Mouse (Mus musculus): ENCODE measurements around the gene Sirt3.
"Not testable (repeated sequence)": the region's sequence is repeated elsewhere in the genome, so short reads cannot be mapped to it uniquely, and the experiment has no call there.

Sirt3 gene

GRCm38 (mm10) chr7:140894611-140895010 is 12.5 kb upstream of the Sirt3 start:
- no peak for DNase-seq

GRCm38 (mm10) chr7:140894031-140894430 is 11.9 kb upstream of the Sirt3 start:
- no peak for DNase-seq

GRCm38 (mm10) chr7:140890636-140891035 is 8.5 kb upstream of the Sirt3 start:
- DNase-seq, result not testable (repeated sequence)

GRCm38 (mm10) chr7:140882469-140882803 is 327 bp upstream of the Sirt3 start:
- DNase-seq, result no peak

- no peak for DNase-seq
These were observed 1.1 kb downstream of the Sirt3 start for GRCm38 (mm10) chr7:140880865-140881515.

GRCm38 (mm10) chr7:140880419-140880818 is 1.7 kb downstream of the Sirt3 start:
- no peak for DNase-seq

GRCm38 (mm10) chr7:140879355-140879754 is 2.8 kb downstream of the Sirt3 start:
- DNase-seq, result no peak

- DNase-seq, result no peak
These were observed 4.7 kb downstream of the Sirt3 start for GRCm38 (mm10) chr7:140877364-140877763.

- DNase-seq, result no peak
These were observed 7.9 kb downstream of the Sirt3 start for GRCm38 (mm10) chr7:140874224-140874623.

- no peak for DNase-seq
These were observed 17.3 kb downstream of the Sirt3 start for GRCm38 (mm10) chr7:140864761-140865160.

- DNase-seq, result no peak
These were observed 21.4 kb downstream of the Sirt3 start for GRCm38 (mm10) chr7:140860728-140861127.

GRCm38 (mm10) chr7:140859997-140860396 is 22.1 kb downstream of the Sirt3 start:
- no peak for DNase-seq

- no peak for DNase-seq
These were observed 23.4 kb downstream of the Sirt3 start for GRCm38 (mm10) chr7:140858746-140859145.

GRCm38 (mm10) chr7:140857550-140858505 is 24.3 kb downstream of the Sirt3 start, which contains the start of gene Bet1l:
TSS of gene Bet1l (minus strand) at chr7:140857577.
- DNase-seq, result no peak

- peak; percentile 82 for DNase-seq
These were observed 25.1 kb downstream of the Sirt3 start, which contains the start of gene Ric8a for GRCm38 (mm10) chr7:140856785-140857549. TSS of gene Ric8a (plus strand) at chr7:140856957.

- DNase-seq, result peak; percentile 76
These were observed 26.0 kb downstream of the Sirt3 start, which contains the start of gene Gm45785 for GRCm38 (mm10) chr7:140855860-140856784. TSS of gene Gm45785 (minus strand) at chr7:140856331.

GRCm38 (mm10) chr7:140855181-140855580 is 26.9 kb downstream of the Sirt3 start:
- DNase-seq, result no peak

- no peak for DNase-seq
These were observed 27.6 kb downstream of the Sirt3 start for GRCm38 (mm10) chr7:140854483-140854882.

GRCm38 (mm10) chr7:140853386-140853785 is 28.7 kb downstream of the Sirt3 start:
- no peak for DNase-seq

- no peak for DNase-seq
These were observed 30.2 kb downstream of the Sirt3 start for GRCm38 (mm10) chr7:140851916-140852315.

GRCm38 (mm10) chr7:140848591-140848990 is 33.5 kb downstream of the Sirt3 start:
- DNase-seq, result no peak
